Mouse (Mus musculus) cortical plate, adult 2 months (tissue): ENCODE data around the gene Arid5b.

Experiments
- CTCF ChIP-seq: fragments of 200-500 bp; IDR thresholded peaks from 2 replicates; pipeline ENCODE4 v1.5.1; 2011; ENCODE audit warnings: mild to moderate bottlenecking, control low read depth, low read length; ENCODE audit not compliant: insufficient read depth; ENCODE audit errors: extremely low read depth
- POLR2A ChIP-seq: fragments of 200-500 bp; IDR thresholded peaks from 2 replicates; pipeline ENCODE4 v1.6.1; 2011; ENCODE audit warnings: mild to moderate bottlenecking, low read length, control low read depth; ENCODE audit not compliant: insufficient read depth; ENCODE audit errors: extremely low read depth

- no peak for TF ChIP-seq CTCF
- TF ChIP-seq POLR2A = no peak
These were observed 9.9 kb downstream of the Arid5b start for GRCm38 (mm10) chr10:68268629-68269028.
